Mouse (Mus musculus) testis, postnatal 10 days (tissue): ENCODE data around the gene Cnnm4.

Experiments
- DNase-seq: peaks from one replicate; pipeline ENCODE4 v3.0.0; 2021; ENCODE audit warnings: low spot score

Gene Cnnm4

DNA sequence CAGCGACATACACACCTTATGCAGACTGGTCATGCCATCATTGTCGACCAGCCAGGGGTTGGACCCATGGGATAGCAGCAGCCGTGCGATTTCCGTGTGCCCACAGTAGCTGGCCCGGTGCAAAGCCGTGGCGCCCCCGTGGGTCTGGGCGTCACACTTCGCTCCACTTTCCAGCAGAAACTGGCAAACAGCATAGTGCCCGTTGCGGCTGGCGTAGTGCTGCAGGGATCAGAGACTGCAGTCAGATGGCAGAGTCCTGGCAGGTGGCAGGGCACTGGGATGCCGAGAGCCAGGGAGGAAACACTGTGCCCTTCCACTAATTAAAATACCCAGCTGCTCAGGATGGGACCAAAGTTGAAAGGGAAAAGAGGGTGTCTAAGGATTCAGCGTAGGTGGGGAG is 70.4 kb downstream of the Cnnm4 start:
- DNase-seq = peak; percentile 46

DNA sequence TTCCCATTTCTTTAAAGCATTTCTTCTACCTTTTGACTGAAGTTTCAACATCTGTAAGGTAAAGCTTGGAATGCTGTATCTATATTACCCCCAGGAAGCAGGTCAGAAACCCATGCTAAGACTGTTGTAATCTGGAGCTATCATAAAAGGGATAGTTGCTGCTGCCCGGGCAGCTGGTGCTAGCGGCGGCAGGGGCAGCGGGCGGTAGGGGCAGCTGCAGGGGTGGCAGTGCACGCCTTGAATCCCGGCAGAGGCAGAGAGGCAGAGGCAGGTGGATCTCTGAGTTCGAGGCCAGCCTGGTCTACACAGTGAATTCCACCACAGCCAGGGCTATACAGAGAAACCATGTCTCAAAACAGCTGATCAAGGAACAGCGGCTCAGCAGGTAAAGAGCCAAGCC is 71.5 kb downstream of the Cnnm4 start:
- DNase-seq = no peak

GRCm38 (mm10) chr1:36545382-36545781 is 74.0 kb downstream of the Cnnm4 start:
- no peak for DNase-seq

DNA sequence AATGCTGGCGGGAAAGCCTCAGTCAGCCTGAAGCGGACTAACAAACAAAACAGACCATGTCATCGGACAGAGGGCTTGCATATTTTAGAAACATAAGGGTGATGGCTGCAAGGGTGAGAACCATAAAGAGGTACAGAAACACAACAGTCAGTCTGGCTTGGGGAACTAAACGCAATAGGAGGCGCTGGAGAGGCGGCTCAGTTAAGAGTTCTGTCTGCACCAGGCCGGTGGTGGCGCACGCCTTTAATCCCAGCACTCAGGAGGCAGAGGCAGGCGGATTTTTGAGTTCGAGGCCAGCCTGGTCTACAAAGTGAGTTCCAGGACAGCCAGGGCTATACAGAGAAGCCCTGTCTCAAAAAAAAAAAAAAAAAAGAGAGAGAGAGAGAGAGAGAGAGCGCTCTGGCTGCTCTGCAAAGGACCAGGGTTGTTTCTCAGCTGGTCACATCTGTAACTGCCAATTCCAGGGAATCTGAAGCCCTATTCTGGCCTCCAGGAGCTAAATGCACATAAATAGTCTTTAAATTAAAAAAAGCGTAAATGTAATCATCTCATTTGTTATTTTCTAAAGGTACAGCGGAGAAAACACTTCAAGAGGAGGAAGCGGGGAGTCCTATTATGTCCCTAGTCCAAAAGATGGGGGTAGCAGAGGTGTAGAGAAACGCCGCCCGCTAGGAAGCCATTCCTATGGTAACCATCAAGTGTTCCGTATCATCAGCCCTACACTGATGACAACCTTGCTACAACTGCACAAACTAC is 74.6 kb downstream of the Cnnm4 start:
- DNase-seq = no peak

DNA sequence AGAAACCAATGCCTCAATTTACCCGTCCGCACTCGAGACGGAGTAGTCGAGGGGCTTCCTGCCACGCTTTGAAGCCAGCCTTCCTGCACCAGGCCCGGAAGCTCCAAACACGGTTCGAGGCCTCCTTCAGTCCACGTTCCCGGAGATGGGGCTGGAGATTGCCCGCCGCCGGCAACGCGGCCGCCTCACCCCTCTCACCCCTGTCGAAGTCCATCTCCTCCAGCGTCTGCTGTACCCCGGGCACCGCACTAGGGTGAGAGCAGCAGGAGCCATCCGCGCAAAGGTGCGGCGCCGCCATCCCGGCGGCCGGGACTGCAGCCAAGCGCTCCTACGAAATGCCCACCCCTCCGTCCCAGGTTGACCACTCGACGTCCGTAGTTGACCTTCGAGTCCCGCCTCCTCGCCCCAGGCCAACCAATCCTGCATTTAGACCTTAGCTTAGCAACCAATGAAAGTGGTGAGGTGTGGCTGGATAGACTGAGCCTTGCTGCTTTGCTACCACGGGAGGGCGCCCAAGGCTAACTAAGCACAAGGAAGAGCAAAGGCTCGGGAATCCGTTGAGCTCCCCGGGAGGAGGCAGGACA is 75.6 kb downstream of the Cnnm4 start, which contains the start of gene Ankrd39:
TSS of gene Ankrd39 (minus strand) at position 558 of the 584 bp plus-strand sequence.
- DNase-seq = peak; percentile 96

GRCm38 (mm10) chr1:36547981-36548598 is 76.7 kb downstream of the Cnnm4 start:
- DNase-seq = peak; percentile 87

DNA sequence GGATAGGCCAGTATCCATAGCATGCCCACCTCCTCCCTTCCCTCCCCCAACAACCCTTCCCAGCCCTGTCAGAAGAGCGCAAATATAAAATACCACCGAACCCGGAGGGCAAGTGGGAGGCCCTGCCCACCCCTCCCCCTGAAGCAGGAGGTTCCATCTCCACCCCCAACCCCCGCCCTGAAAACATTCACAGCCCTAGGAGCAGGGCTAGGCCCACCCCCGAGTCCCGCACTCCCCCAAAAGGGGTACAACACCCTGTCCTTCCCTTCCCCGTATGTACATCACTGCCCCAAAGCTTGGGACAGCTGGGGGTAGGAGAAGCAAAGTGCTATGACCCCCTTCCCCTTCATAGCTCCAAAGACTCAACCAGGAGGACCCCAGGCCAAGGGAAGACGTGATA is 77.4 kb downstream of the Cnnm4 start:
- DNase-seq = no peak

DNA sequence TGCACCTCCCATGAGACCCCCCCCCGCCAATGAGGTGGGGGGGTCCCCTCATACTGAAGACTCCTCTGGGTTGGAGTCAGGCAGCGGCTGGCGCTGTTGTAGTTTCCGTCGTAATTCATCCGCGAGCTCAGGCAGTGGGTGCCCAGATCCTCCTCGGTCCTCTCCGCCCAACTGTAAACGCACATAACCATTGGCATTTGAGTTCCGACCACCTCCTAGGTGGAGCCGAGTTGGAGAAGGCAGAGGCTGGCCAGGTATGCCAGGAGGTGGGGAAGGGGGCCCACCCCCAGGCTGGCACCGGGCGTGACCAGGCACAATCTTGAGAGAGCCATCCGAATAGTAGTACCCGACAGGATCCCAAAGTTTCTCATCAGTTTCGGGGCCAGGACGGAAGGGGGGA is 78.1 kb downstream of the Cnnm4 start:
- DNase-seq = no peak

DNA sequence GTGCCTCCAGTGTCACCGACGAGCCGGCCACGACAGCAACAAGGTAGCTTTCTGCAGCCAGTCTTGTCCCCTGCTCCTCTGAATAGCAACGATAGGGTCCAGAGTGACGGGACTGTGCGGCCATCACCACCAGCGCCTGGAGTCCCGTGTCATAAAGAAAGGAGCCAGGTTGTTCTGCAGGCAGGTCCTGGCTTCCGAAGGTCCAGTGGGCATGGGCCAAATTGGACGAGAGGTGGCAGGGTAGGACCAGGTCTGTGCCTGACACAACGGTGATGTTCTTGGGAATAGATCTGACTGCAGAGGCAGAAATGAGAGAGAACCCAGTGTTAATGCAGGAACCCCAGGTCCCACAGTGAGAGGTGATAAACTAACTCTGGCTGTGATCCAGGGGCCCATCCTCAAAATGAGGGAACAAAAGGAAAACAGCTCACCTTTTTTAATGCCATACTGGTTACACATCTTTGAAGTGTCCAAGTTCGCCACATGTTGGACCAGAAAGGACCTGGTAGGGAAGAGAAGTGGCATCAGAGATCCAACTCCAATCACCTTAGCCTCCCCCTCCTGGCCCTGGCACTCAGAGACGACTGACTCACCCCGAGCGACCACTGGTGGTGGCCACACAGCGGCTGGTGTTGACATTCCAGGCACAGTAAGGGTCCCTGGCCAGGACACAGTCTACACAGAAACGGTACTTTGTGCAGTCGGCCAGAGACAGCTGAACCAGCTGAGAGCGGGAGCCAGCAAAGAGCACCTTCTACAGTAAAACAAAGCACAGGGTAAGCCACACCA is 78.8 kb downstream of the Cnnm4 start:
- DNase-seq = no peak

GRCm38 (mm10) chr1:36551904-36552303 is 80.5 kb downstream of the Cnnm4 start:
- no peak for DNase-seq

DNA sequence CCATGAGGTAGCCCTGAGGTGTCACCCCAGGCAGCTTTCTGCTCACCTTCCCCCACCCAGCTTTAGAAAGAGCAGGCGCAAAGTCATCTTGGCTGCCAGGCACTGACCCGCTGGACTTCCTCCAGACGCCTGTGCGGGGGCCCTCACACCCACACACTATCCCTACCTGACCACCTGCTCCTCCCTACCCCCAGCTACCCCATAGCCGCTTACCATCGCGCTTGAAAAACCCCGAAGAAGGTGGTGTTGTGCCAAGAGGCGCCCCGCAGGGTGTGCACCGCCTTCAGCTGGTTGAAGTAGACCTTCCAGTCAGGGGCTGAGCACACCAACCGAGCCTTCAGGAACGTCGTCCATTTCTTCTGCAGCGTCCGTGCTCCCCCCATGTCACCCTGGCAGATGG is 81.1 kb downstream of the Cnnm4 start:
- no peak for DNase-seq

DNA sequence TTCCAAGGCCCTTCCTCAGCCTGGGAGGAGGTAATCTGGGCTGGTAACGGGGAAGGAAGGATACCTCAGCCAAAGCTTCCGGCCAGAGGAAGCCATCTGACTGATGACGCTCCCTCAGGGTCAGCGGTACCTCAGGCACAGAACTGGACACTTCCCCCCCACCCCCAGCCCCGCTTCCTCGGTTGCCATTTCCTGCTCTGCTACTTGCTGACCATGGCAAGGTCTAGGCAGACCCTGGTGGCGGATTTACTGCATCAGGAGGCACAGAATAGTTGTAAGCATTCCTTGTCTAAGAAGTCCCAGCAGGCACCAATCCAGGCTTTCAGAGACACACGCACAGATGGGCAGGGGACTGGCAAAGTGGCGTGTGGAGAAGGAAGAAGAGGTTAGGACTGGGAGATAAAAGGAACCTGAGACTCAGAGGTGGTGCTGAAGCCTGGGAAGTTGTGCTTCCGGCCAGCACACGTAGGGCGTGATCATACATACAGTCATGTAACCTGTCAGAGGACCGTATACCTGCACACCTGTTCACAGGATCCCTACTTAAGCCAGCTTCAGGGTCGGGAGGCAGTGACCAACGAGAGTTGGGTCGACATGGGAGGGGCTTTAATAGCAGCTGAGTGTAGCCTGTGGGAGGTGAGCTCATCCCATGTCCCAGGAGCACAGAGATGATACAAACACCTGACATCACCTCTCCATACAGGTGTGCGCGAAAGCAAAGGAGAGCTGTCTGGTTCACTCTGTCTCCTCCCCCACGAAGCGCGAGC is 83.4 kb downstream of the Cnnm4 start:
- DNase-seq = no peak

DNA sequence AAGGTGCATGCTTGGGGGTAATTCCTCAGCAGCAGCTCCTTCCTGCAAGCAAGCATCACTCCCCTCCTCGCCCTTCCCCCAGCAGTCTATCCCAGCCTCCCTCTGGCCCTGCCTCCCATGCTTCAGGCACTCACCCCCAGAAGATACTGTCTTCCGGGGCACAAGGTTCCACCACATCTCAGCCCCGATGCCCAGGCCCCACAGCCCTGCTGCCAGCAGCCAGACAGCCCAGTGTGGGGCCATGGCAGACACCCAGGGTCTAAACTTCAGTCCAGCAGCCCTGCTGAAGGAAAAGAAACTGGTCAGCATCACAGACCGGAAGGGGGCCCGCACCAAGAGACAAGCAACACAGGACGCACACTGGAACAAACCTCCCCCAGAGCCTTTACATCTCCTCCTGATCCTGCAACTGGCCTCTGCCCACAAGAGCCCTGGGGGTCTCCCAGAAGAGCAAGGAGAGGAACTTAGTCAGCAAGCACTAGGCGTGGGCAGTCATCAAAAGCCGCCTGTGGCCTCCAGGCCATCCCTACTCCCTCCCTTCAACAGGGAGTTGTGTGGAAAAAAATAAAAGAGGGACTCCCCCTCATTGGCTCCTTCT is 84.5 kb downstream of the Cnnm4 start:
- no peak for DNase-seq

GRCm38 (mm10) chr1:36556553-36557456 is 85.4 kb downstream of the Cnnm4 start:
- peak; percentile 97 for DNase-seq

DNA sequence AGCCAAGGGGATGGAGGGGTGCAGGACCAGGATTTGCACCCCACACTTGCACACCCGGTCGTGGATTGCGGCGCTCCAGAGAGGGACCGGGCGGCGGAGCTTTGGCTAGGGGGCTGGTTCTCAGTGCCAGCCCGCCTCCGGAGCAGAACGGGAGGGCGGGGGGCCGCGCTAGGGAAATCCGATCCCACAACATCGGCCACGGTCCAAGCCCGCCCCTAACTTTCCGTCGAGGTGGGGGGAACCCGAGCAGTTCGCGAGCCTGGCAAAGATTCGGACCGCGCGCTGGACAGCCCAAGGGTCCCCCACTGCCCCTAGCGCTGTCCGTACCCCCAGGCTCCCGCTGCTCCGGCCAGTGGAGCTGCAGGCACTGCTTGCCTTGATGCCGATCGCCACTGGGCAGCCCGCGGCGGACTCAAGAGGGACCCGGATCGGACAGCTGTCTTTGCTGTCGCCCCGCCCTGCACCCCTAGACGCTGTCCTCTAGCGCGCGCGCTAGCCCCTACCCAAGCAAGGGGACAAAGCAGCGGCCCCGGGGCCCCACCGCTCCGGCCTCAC is 86.1 kb downstream of the Cnnm4 start:
- peak; percentile 92 for DNase-seq
